Mouse (Mus musculus) testis, adult 2 months (tissue): ENCODE measurements around the gene Rad51b. TPM values are rescaled to one million over a fixed set of nuclear protein-coding genes. Genes with fewer than 3 reads are reported as not detected.

Experiments
- H3K27ac ChIP-seq: fragments of 200-500 bp; 2 replicates; pipeline ENCODE4 v1.5.1; 2012; ENCODE audit warnings: low read depth, low read length; ENCODE audit not compliant: control insufficient read depth, insufficient read depth
- H3K27me3 ChIP-seq: fragments of 200-500 bp; 2 replicates; pipeline ENCODE4 v1.6.1; 2012; ENCODE audit warnings: mild to moderate bottlenecking, low read length, moderate library complexity; ENCODE audit not compliant: control insufficient read depth, insufficient read depth
- H3K36me3 ChIP-seq: fragments of 200-500 bp; 2 replicates; pipeline ENCODE4 v1.6.1; 2012; ENCODE audit warnings: mild to moderate bottlenecking, low read length; ENCODE audit not compliant: control insufficient read depth, insufficient read depth
- H3K4me1 ChIP-seq: fragments of 200-500 bp; 2 replicates; pipeline ENCODE4 v1.6.1; 2012; ENCODE audit warnings: low read length; ENCODE audit not compliant: control insufficient read depth, insufficient read depth
- H3K4me3 ChIP-seq: fragments of 200-500 bp; 2 replicates; pipeline ENCODE4 v1.5.1; 2012; ENCODE audit warnings: low read depth, mild to moderate bottlenecking, low read length, moderate library complexity, mixed read lengths; ENCODE audit not compliant: control insufficient read depth
- CTCF ChIP-seq: fragments of 200-500 bp; IDR thresholded peaks from 2 replicates; pipeline ENCODE4 v1.5.1; 2012; ENCODE audit warnings: low read depth, mild to moderate bottlenecking, inconsistent platforms, low read length, moderate library complexity; ENCODE audit not compliant: control insufficient read depth, insufficient read depth, insufficient replicate concordance
- POLR2A ChIP-seq: fragments of 200-500 bp; IDR thresholded peaks from 2 replicates; pipeline ENCODE4 v1.6.1; 2012; ENCODE audit warnings: low read depth, mild to moderate bottlenecking, inconsistent platforms, low read length, moderate library complexity; ENCODE audit not compliant: control insufficient read depth
- polyA plus RNA-seq: library from polyadenylated mRNA; depleted of rRNA; stranded (reverse); fragments of >200 nt; gene quantifications from 2 replicates; pipeline ENCODE4 v1.2.3, GENCODE M21; 2012; rRNA removed

The Rad51b gene
- 1.9 and 2.7 TPM in 2 replicates for polyA plus RNA-seq

- Histone ChIP-seq H3K36me3 (no peaks in the 10 kb centered on the region), H3K4me1 (peaks cover 5% of the 10 kb centered on the region), H3K4me3 (peak within 1 kb of the TSS; percentile 94), H3K27ac (peak within 1 kb of the TSS; percentile 82), H3K27me3 (no peaks in the 10 kb centered on the region)
- TF ChIP-seq POLR2A (no peak), CTCF (no peak)
These were observed at the start of gene Rad51b for GRCm38 (mm10) chr12:79297121-79297576. TSS of gene Rad51b (plus strand) at chr12:79297282.

DNA sequence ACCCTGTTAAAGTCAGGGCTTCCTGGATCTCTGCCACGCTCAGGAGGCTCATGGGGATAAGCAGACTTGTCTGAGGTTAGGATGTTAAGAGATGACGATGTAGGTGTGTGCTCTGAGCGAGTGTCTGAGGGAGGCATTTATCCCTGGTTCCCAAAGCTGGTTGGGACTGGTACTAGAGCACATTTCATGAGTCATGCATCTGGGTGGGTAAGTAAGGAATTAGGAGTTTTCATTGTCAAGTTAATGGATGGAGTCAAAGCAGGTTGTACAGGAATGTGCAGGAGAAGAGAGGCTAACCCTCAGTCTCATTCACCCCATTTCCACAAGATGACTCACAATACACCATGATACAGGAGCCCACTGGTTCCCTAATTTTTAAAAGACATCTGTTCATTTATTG is 49.0 kb upstream of the Rad51b start:
- no peak for TF ChIP-seq CTCF
- TF ChIP-seq POLR2A, result no peak
- Histone ChIP-seq H3K27me3 (no peaks in the 10 kb centered on the region), H3K4me3 (no peak overlapping the region), H3K36me3 (no peaks in the 10 kb centered on the region), H3K4me1 (no peaks in the 10 kb centered on the region), H3K27ac (no peak overlapping the region)

- Histone ChIP-seq H3K4me3 (no peak overlapping the region), H3K27me3 (no peaks in the 10 kb centered on the region), H3K4me1 (no peaks in the 10 kb centered on the region), H3K36me3 (no peaks in the 10 kb centered on the region; the same call in 1 of the 2 replicates), H3K27ac (no peak overlapping the region)
- no peak for TF ChIP-seq CTCF
- TF ChIP-seq POLR2A, result no peak
These were observed 43.6 kb upstream of the Rad51b start for GRCm38 (mm10) chr12:79253294-79254053.

- Histone ChIP-seq H3K4me1 (no peaks in the 10 kb centered on the region), H3K27me3 (no peaks in the 10 kb centered on the region), H3K4me3 (no peak overlapping the region), H3K27ac (no peak overlapping the region), H3K36me3 (no peaks in the 10 kb centered on the region; the same call in 1 of the 2 replicates)
- TF ChIP-seq POLR2A (no peak), CTCF (no peak)
These were observed 42.1 kb upstream of the Rad51b start for GRCm38 (mm10) chr12:79254975-79255374.

DNA sequence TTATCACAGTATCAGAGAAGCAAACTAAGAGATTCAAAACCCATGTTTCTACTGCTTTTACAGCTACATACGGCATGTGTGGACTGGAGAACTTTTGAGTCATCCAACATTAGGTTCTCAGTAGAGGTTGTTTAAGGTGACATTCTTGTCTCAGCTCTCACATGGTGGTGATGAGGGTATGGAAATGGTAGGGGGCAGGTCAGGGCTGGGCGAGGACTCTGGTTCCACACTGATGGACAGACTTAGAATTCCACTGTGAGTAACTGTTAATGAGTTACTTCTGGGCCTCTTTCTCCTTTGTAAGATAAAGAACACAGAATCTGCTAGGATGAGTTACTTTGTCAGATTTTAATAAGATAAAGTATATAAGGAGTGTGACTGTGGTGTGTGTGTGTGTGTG is 36.9 kb upstream of the Rad51b start:
- Histone ChIP-seq H3K27ac (no peak overlapping the region), H3K4me3 (no peak overlapping the region), H3K36me3 (no peaks in the 10 kb centered on the region; the same call in 1 of the 2 replicates), H3K4me1 (no peaks in the 10 kb centered on the region), H3K27me3 (no peaks in the 10 kb centered on the region)
- TF ChIP-seq POLR2A (no peak), CTCF (no peak)

DNA sequence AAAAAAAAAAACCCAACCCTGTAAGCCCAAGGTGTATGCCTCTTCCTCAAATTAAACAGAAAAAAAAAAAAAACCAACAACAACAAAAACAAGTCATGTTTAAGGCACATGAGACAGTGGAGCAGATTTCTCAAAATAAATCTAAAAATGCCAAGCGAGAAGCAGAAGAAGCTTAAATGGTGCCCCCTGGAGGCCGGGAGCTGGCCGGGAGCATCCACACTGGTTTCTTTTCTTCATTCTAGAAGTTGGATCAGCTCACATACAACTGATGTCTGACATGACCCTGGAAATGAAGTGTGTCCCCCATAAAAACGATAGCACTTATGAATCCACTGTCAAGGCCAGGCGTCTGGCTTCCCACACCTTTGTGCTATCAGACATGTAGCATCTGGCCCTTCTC is 36.0 kb upstream of the Rad51b start:
- Histone ChIP-seq H3K4me1 (no peaks in the 10 kb centered on the region), H3K36me3 (no peaks in the 10 kb centered on the region; the same call in 1 of the 2 replicates), H3K4me3 (no peak overlapping the region), H3K27me3 (no peaks in the 10 kb centered on the region), H3K27ac (no peak overlapping the region)
- peak; percentile 11; the same call in 1 of the 2 replicates for TF ChIP-seq CTCF
- no peak for TF ChIP-seq POLR2A

- H3K36me3 ChIP-seq, result peaks cover 6% of the 10 kb centered on the region
- TF ChIP-seq CTCF, result no peak
- no peak for TF ChIP-seq POLR2A
- H3K27ac ChIP-seq, result no peak overlapping the region
- H3K4me1 ChIP-seq, result no peaks in the 10 kb centered on the region
- no peaks in the 10 kb centered on the region for H3K27me3 ChIP-seq
- no peak overlapping the region for H3K4me3 ChIP-seq
These were observed 24.5 kb upstream of the Rad51b start for GRCm38 (mm10) chr12:79272604-79273003.
